Mouse (Mus musculus) myocyte (in vitro differentiated cells): ENCODE results near the gene Nedd9. TPM values are rescaled to one million over a fixed set of nuclear protein-coding genes. Genes with fewer than 3 reads are reported as not detected.
"Not testable (repeated sequence)": the region's sequence is repeated elsewhere in the genome, so short reads cannot be mapped to it uniquely, and the experiment has no call there.

ENCODE experiments used
- H3K27me3 ChIP-seq: one replicate; pipeline ENCODE4 v1.6.1; 2011; ENCODE audit not compliant: control insufficient read depth, insufficient read depth, insufficient read length
- H3K36me3 ChIP-seq: one replicate; pipeline ENCODE4 v1.6.1; 2011; ENCODE audit not compliant: control insufficient read depth, insufficient read depth
- H3K4me2 ChIP-seq: one replicate; pipeline ENCODE4 v1.6.1; 2011; ENCODE audit warnings: low read depth, control low read depth
- H3K4me3 ChIP-seq: one replicate; pipeline ENCODE4 v1.5.1; 2011; ENCODE audit warnings: mild to moderate bottlenecking, control low read depth, moderate library complexity
- H3K79me2 ChIP-seq: one replicate; pipeline ENCODE4 v1.6.1; 2011; ENCODE audit not compliant: control insufficient read depth, insufficient read depth
- H3ac ChIP-seq: one replicate; pipeline ENCODE4 v1.6.1; 2011; ENCODE audit not compliant: control insufficient read depth, insufficient read length
- CEBPB ChIP-seq: IDR thresholded peaks from 2 replicates; pipeline ENCODE4 v1.6.1; 2011; ENCODE audit warnings: mild to moderate bottlenecking, moderate library complexity; ENCODE audit not compliant: poor library complexity, insufficient read depth, severe bottlenecking
- E2F4 ChIP-seq: IDR thresholded peaks from one replicate; pipeline ENCODE4 v1.6.1; 2011; ENCODE audit warnings: mild to moderate bottlenecking, control low read depth, moderate library complexity; ENCODE audit not compliant: insufficient read depth
- MAX ChIP-seq: IDR thresholded peaks from one replicate; pipeline ENCODE4 v1.6.1; 2011; ENCODE audit warnings: low read depth, mild to moderate bottlenecking, control low read depth
- MYOD1 ChIP-seq, 3 experiments: IDR thresholded peaks; one replicate each; pipeline ENCODE4 v1.6.1; 2011; ENCODE audit warnings: control low read depth in 2 of 3, low read depth in 2 of 3, mild to moderate bottlenecking in 2 of 3, moderate library complexity in 1 of 3; ENCODE audit not compliant: insufficient read length in 2 of 3, control insufficient read depth in 1 of 3
- MYOG ChIP-seq, 3 experiments: IDR thresholded peaks; one replicate each; pipeline ENCODE4 v1.6.1; 2011; ENCODE audit warnings: control low read depth in 2 of 3, low read depth in 2 of 3, mild to moderate bottlenecking in 2 of 3; ENCODE audit not compliant: insufficient read length in 2 of 3, control insufficient read depth in 1 of 3, insufficient read depth in 1 of 3
- POLR2A ChIP-seq: IDR thresholded peaks from one replicate; pipeline ENCODE4 v1.6.1; 2011; ENCODE audit warnings: low read depth, mild to moderate bottlenecking, control low read depth, moderate library complexity; ENCODE audit not compliant: insufficient read length
- POLR2AphosphoS2 ChIP-seq: IDR thresholded peaks from one replicate; pipeline ENCODE4 v1.6.1; 2011; ENCODE audit warnings: low read depth, control low read depth; ENCODE audit not compliant: insufficient read length
- REST ChIP-seq: IDR thresholded peaks from one replicate; pipeline ENCODE4 v1.6.1; 2011; ENCODE audit warnings: mild to moderate bottlenecking, control low read depth, moderate library complexity; ENCODE audit not compliant: insufficient read depth, insufficient read length
- SRF ChIP-seq: IDR thresholded peaks from one replicate; pipeline ENCODE4 v1.6.1; 2011; ENCODE audit warnings: low read depth; ENCODE audit not compliant: control insufficient read depth, insufficient read length
- TCF12 ChIP-seq: IDR thresholded peaks from one replicate; pipeline ENCODE4 v1.6.1; 2011; ENCODE audit warnings: mild to moderate bottlenecking, control low read depth; ENCODE audit not compliant: poor library complexity, insufficient read depth, severe bottlenecking
- TCF3 ChIP-seq: IDR thresholded peaks from one replicate; pipeline ENCODE4 v1.6.1; 2011; ENCODE audit warnings: low read depth, control low read depth; ENCODE audit not compliant: insufficient read length
- USF1 ChIP-seq: IDR thresholded peaks from one replicate; pipeline ENCODE4 v1.6.1; 2011; ENCODE audit warnings: low read depth, mild to moderate bottlenecking, control low read depth, moderate library complexity
- polyA plus RNA-seq: library from polyadenylated mRNA; unstranded; fragments of >200 nt; fragmentation: generic; extraction: Trizol; gene quantifications from one replicate; pipeline ENCODE4 v1.2.1, GENCODE M21; 2012; ENCODE audit warnings: missing spikeins

Gene Nedd9
- polyA plus RNA-seq, 1 experiment: 11.6 TPM

DNA sequence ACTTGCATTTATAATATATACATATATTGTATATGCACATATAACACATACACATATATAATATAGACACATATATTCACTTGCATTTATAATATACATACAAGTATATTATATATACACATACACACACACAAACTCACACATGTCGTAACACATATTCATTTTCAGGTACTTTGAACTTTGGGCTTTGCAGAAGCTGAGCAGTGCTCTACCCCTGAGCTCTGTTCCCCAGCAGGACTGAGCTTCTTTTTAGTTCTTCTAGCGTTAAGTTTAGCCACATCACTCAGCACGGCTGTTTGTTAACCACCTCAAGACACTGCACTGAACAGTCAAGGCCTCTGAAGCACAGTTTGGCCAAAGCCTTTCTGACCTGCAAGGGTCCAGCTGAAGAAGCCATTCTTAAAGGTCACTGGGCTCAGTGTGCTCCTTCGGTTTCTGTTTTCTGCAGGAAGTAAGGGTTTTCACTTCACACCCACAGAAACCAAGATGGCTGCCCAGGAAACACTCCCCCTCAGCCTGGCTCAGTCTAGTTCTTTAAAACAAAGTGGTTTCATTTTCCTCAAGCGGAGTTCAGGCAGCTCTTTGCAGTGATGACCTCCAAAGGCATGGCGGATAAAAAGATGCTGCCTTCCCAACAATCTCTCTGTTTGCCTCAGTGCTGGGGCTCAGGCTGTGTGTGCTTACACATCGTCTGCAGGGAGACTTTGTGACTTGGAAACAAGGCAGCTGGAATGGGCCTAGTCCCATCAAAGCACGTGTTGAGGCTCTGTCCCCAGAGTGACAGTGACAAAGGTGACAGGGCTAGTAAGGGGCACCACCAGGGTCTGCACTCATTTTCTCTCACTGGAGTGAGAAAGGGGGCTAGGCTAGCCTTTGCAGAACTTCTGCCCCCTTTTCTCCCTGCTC, 114.4 kb downstream of the Nedd9 start:
- Histone ChIP-seq H3K27me3 (no peaks in the 10 kb centered on the region), H3K36me3 (no peaks in the 10 kb centered on the region), H3K4me3 (no peak overlapping the region), H3ac (no peak overlapping the region), H3K79me2 (no peaks in the 10 kb centered on the region), H3K4me2 (no peak overlapping the region)
- no peak for TF ChIP-seq MYOG (IDR thresholded peaks at IDR 0.05; ENCODE audit: control insufficient read depth in 1 of 3, insufficient read depth in 1 of 3, insufficient read length in 2 of 3, low read depth in 2 of 3)
- no peak for TF ChIP-seq TCF12
- no peak for TF ChIP-seq E2F4
- no peak for TF ChIP-seq POLR2A

DNA sequence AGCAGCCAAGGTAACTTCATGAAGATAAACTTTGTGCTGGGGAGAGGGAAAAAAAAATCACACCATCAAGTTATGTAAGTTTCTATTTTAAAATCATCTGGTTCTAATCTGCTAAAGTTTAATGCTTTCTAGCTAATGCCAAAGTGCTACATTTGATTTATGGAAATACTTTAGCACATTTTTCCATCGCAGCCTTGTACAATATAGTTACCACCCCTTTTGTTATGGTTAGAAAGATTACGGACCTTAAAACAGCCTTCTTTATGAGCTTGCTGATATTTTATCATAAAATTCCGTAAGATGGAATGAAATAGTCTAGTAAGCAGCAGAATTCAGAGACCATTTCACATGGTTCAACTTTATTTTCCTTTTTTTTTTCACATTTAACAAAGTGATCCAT, 115.6 kb downstream of the Nedd9 start:
- H3K4me3 ChIP-seq: no peak overlapping the region
- no peak for TF ChIP-seq SRF
- no peak for TF ChIP-seq TCF12
- no peak for TF ChIP-seq REST
- no peak for TF ChIP-seq POLR2AphosphoS2
- TF ChIP-seq CEBPB: no peak
- no peak for TF ChIP-seq USF1
- no peak for TF ChIP-seq POLR2A
- TF ChIP-seq E2F4: no peak
- TF ChIP-seq MYOG (IDR thresholded peaks at IDR 0.05; ENCODE audit: control insufficient read depth in 1 of 3, insufficient read depth in 1 of 3, insufficient read length in 2 of 3, low read depth in 2 of 3): no peak
- TF ChIP-seq MAX: no peak
- no peak for TF ChIP-seq MYOD1 (IDR thresholded peaks at IDR 0.05; ENCODE audit: control insufficient read depth in 1 of 3, insufficient read length in 2 of 3, low read depth in 2 of 3)
- TF ChIP-seq TCF3: no peak
- no peak overlapping the region for H3ac ChIP-seq

DNA sequence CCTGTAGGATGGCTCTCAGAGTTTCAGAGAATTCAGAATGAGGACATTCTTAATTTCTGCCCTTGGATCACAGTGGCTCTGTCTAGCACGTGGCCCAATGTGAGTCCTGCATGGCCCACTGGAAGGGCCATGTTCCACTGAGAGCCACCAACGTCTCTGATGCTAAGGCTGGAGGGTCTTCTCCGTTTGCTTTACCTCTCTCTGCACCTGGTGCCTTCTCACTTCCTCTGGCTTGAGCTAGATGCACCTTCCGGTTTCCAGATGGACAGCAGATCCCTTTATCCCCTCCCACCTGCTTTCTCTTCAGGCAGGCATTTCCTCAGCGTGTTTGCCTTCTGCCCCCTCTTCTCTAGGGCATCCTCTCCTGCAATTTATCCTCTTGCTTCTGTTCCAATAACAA, 118.5 kb downstream of the Nedd9 start:
- H3K4me2 ChIP-seq: no peak overlapping the region
- TF ChIP-seq E2F4 (no peak), POLR2A (no peak), TCF3 (no peak), MAX (no peak), REST (no peak), POLR2AphosphoS2 (no peak), MYOD1 (IDR thresholded peaks at IDR 0.05; ENCODE audit: control insufficient read depth in 1 of 3, insufficient read length in 2 of 3, low read depth in 2 of 3) (no peak), MYOG (IDR thresholded peaks at IDR 0.05; ENCODE audit: control insufficient read depth in 1 of 3, insufficient read depth in 1 of 3, insufficient read length in 2 of 3, low read depth in 2 of 3) (no peak), TCF12 (no peak), SRF (no peak), CEBPB (no peak), USF1 (no peak)
- H3K79me2 ChIP-seq: no peaks in the 10 kb centered on the region
- no peaks in the 10 kb centered on the region for H3K27me3 ChIP-seq
- no peaks in the 10 kb centered on the region for H3K36me3 ChIP-seq
- H3ac ChIP-seq: no peak overlapping the region
- no peak overlapping the region for H3K4me3 ChIP-seq

More for the DNA sequence above, 115.6 kb downstream of the Nedd9 start:
- no peaks in the 10 kb centered on the region for H3K27me3 ChIP-seq
- no peaks in the 10 kb centered on the region for H3K36me3 ChIP-seq
- no peaks in the 10 kb centered on the region for H3K79me2 ChIP-seq
- H3K4me2 ChIP-seq: no peak overlapping the region

DNA sequence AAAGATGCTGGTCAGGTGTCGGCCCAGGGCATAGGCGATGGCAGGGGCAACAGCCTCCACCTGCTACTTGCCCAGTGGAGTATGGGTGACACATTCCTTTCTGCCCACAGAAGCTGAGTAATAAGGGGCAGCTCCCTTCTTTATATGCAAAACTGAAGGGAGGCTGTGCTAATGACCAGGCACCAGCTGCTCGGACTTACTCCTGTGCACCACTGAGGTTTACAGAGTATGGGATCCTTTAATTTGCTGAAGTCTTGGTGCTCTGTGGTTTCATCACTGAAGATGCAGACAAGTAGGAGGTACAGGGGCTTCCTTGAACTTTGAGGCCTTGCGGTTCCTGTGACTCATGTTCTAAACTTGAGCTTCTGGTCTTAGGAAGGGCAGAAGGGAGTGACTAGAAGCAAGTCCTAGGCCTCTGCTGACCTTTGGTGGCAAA, 120.0 kb downstream of the Nedd9 start:
- no peak for TF ChIP-seq USF1
- TF ChIP-seq POLR2A: no peak
- peak; percentile 77 to 94 (median 94) for TF ChIP-seq MYOD1 (IDR thresholded peaks at IDR 0.05; ENCODE audit: control insufficient read depth in 1 of 3, insufficient read length in 2 of 3, low read depth in 2 of 3)
- TF ChIP-seq TCF12: peak; percentile 57
- TF ChIP-seq REST: no peak
- TF ChIP-seq MYOG (IDR thresholded peaks at IDR 0.05; ENCODE audit: control insufficient read depth in 1 of 3, insufficient read depth in 1 of 3, insufficient read length in 2 of 3, low read depth in 2 of 3): peak; percentile 73 to 89 (median 74)
- no peak for TF ChIP-seq POLR2AphosphoS2
- no peak; the same call in 1 of the 2 replicates for TF ChIP-seq CEBPB
- no peak for TF ChIP-seq SRF
- no peak for TF ChIP-seq E2F4
- TF ChIP-seq TCF3: peak; percentile 77
- no peak for TF ChIP-seq MAX

DNA sequence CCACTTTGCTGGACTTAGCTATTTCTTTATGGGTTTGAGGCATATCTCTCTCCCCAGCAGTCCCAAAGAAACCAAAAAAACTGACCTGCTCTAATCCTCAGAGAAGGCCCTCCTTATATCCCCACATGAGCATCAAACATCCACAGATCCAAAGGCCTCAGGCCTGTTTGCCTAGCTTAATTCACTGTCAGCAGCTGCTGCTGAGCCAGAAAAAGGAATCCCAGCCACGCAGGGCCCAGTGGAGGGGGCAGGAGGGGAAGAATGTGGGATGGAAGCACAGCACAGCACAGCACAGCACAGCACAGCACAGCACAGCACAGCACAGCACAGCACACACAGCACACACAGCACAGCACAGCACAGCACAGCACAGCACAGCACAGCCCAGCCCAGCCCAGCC, 120.6 kb downstream of the Nedd9 start:
- TF ChIP-seq MYOG (IDR thresholded peaks at IDR 0.05; ENCODE audit: control insufficient read depth in 1 of 3, insufficient read depth in 1 of 3, insufficient read length in 2 of 3, low read depth in 2 of 3) (peak in 2 of 3 experiments; percentile 22 to 68), MYOD1 (IDR thresholded peaks at IDR 0.05; ENCODE audit: control insufficient read depth in 1 of 3, insufficient read length in 2 of 3, low read depth in 2 of 3) (peak in 2 of 3 experiments; percentile 38 to 42)
- H3K4me2 ChIP-seq: peak overlapping the region; percentile 25
- H3ac ChIP-seq, H3K27me3 ChIP-seq, H3K4me3 ChIP-seq, H3K36me3 ChIP-seq, H3K79me2 ChIP-seq: not testable (repeated sequence)

More for the DNA sequence above, 120.0 kb downstream of the Nedd9 start:
- no peaks in the 10 kb centered on the region for H3K36me3 ChIP-seq
- peak overlapping the region; percentile 35 for H3K4me2 ChIP-seq
- H3ac ChIP-seq: no peak overlapping the region
- no peaks in the 10 kb centered on the region for H3K27me3 ChIP-seq
- no peaks in the 10 kb centered on the region for H3K79me2 ChIP-seq
- H3K4me3 ChIP-seq: no peak overlapping the region
